Mouse (Mus musculus) MEL (cell line): ENCODE measurements around the gene Shroom2. TPM values are rescaled to one million over a fixed set of nuclear protein-coding genes. Genes with fewer than 3 reads are reported as not detected.

Experiments
- DNase-seq: peaks from one replicate; pipeline ENCODE4 v3.0.0; 2011; ENCODE audit warnings: low read depth, low spot score
- H3K27ac ChIP-seq: 2 replicates; pipeline ENCODE4 v1.5.1; 2012; ENCODE audit warnings: low read depth, mild to moderate bottlenecking, control low read depth, low read length, moderate library complexity; ENCODE audit not compliant: control insufficient read depth
- H3K27me3 ChIP-seq, 2 experiments: fragments of 150-350 bp in 1 of 2; sonication (generic) in 1 of 2; 2 replicates each; pipeline ENCODE4 v1.6.1; 2012; ENCODE audit warnings: low read length in 2 of 2, mild to moderate bottlenecking in 2 of 2, improper control_type of control experiment in 1 of 2, moderate library complexity in 1 of 2; ENCODE audit not compliant: insufficient read depth in 2 of 2, control insufficient read depth in 1 of 2
- H3K36me3 ChIP-seq, 2 experiments: 2 replicates each; pipeline ENCODE4 v1.6.1; 2012 to 2014; ENCODE audit warnings: low read length in 2 of 2, improper control_type of control experiment in 1 of 2, inconsistent platforms in 1 of 2, mild to moderate bottlenecking in 1 of 2; ENCODE audit not compliant: insufficient read depth in 2 of 2, control insufficient read depth in 1 of 2
- H3K4me1 ChIP-seq, 2 experiments: fragments of 150-350 bp in 1 of 2; sonication (generic) in 1 of 2; 2 replicates each; pipeline ENCODE4 v1.6.1; 2012; ENCODE audit warnings: low read length in 2 of 2, improper control_type of control experiment in 1 of 2, mild to moderate bottlenecking in 1 of 2; ENCODE audit not compliant: insufficient read depth in 2 of 2, control insufficient read depth in 1 of 2
- H3K4me3 ChIP-seq, 2 experiments: fragments of 150-350 bp in 1 of 2; sonication (generic) in 1 of 2; 2 replicates each; pipeline ENCODE4 v1.5.1; 2012; ENCODE audit warnings: low read depth in 2 of 2, low read length in 2 of 2, mild to moderate bottlenecking in 2 of 2, moderate library complexity in 2 of 2, control low read depth in 1 of 2, improper control_type of control experiment in 1 of 2; ENCODE audit not compliant: control insufficient read depth in 1 of 2, insufficient read depth in 1 of 2
- H3K79me2 ChIP-seq: 2 replicates; pipeline ENCODE4 v1.6.1; 2012; ENCODE audit warnings: mild to moderate bottlenecking, low read length, moderate library complexity; ENCODE audit not compliant: control insufficient read depth, poor library complexity, insufficient read depth
- H3K9ac ChIP-seq: 2 replicates; pipeline ENCODE4 v1.6.1; 2012; ENCODE audit warnings: low read depth, mild to moderate bottlenecking, control low read depth, low read length, moderate library complexity; ENCODE audit not compliant: control insufficient read depth, poor library complexity, severe bottlenecking
- H3K9me3 ChIP-seq: fragments of 150-350 bp; sonication (generic); replicated peaks from 2 replicates; pipeline ENCODE4 v1.6.1; 2012; ENCODE audit warnings: mild to moderate bottlenecking, low read length, improper control_type of control experiment, moderate library complexity; ENCODE audit not compliant: insufficient read depth
- CHD1 ChIP-seq: IDR thresholded peaks from 2 replicates; pipeline ENCODE4 v1.6.1; 2012; ENCODE audit warnings: low read depth, mild to moderate bottlenecking, inconsistent platforms, low read length, improper control_type of control experiment
- ELF1 ChIP-seq: IDR thresholded peaks from 2 replicates; pipeline ENCODE4 v1.6.1; 2014; ENCODE audit warnings: low read depth, mild to moderate bottlenecking, inconsistent platforms, low read length, improper control_type of control experiment, moderate library complexity
- ETS1 ChIP-seq: IDR thresholded peaks from 2 replicates; pipeline ENCODE4 v1.6.1; 2012; ENCODE audit warnings: low read depth, mild to moderate bottlenecking, inconsistent platforms, low read length, improper control_type of control experiment, moderate library complexity
- GABPA ChIP-seq: IDR thresholded peaks from 2 replicates; pipeline ENCODE4 v1.6.1; 2012; ENCODE audit warnings: low read depth, mild to moderate bottlenecking, inconsistent platforms, low read length, improper control_type of control experiment, moderate library complexity
- GATA1 ChIP-seq: IDR thresholded peaks from 2 replicates; pipeline ENCODE4 v1.6.1; 2011; ENCODE audit warnings: low read depth, low read length, improper control_type of control experiment
- MAX ChIP-seq: IDR thresholded peaks from 2 replicates; pipeline ENCODE4 v1.6.1; 2011; ENCODE audit warnings: low read length, improper control_type of control experiment
- MAZ ChIP-seq: IDR thresholded peaks from 2 replicates; pipeline ENCODE4 v1.6.1; 2012; ENCODE audit warnings: low read depth, mild to moderate bottlenecking, inconsistent platforms, low read length, improper control_type of control experiment
- MEF2A ChIP-seq: IDR thresholded peaks from 2 replicates; pipeline ENCODE4 v1.6.1; 2014; ENCODE audit warnings: low read depth, mild to moderate bottlenecking, inconsistent platforms, low read length, improper control_type of control experiment; ENCODE audit not compliant: poor library complexity, insufficient replicate concordance, severe bottlenecking; ENCODE audit errors: extremely low read depth
- MYB ChIP-seq: IDR thresholded peaks from 2 replicates; pipeline ENCODE4 v1.6.1; 2011; ENCODE audit warnings: mild to moderate bottlenecking, low read depth, low read length, improper control_type of control experiment
- MYC ChIP-seq: IDR thresholded peaks from 2 replicates; pipeline ENCODE4 v1.6.1; 2011; ENCODE audit warnings: low read depth, mild to moderate bottlenecking, low read length, improper control_type of control experiment, moderate library complexity
- RCOR1 ChIP-seq: IDR thresholded peaks from 2 replicates; pipeline ENCODE4 v1.6.1; 2012; ENCODE audit warnings: low read depth, mild to moderate bottlenecking, inconsistent platforms, low read length, improper control_type of control experiment
- SIN3A ChIP-seq: IDR thresholded peaks from 2 replicates; pipeline ENCODE4 v1.6.1; 2012; ENCODE audit warnings: low read length, improper control_type of control experiment, inconsistent platforms
- SMC3 ChIP-seq: IDR thresholded peaks from 2 replicates; pipeline ENCODE4 v1.6.1; 2011; ENCODE audit warnings: low read depth, low read length, improper control_type of control experiment
- TAL1 ChIP-seq: IDR thresholded peaks from 2 replicates; pipeline ENCODE4 v1.6.1; 2012; ENCODE audit warnings: mild to moderate bottlenecking, inconsistent platforms, low read length, moderate library complexity, mixed read lengths
- TCF12 ChIP-seq: IDR thresholded peaks from 2 replicates; pipeline ENCODE4 v1.6.1; 2014; ENCODE audit warnings: low read depth, mild to moderate bottlenecking, inconsistent platforms, low read length, improper control_type of control experiment, moderate library complexity
- ZKSCAN1 ChIP-seq: IDR thresholded peaks from 2 replicates; pipeline ENCODE4 v1.6.1; 2012; ENCODE audit warnings: low read depth, mild to moderate bottlenecking, inconsistent platforms, low read length, improper control_type of control experiment, moderate library complexity
- polyA plus RNA-seq, 2 experiments: library from polyadenylated mRNA; stranded (reverse) in 1 of 2; unstranded in 1 of 2; fragments of >175 nt in 1 of 2; fragments of >200 nt in 1 of 2; gene quantifications; 2 replicates each; pipeline versions ENCODE4 v1.2.1 to v1.2.4; 2012; ENCODE audit warnings: low replicate concordance in 2 of 2, low read depth in 1 of 2; ENCODE audit not compliant: insufficient read length in 2 of 2, insufficient read depth in 1 of 2, missing spikeins in 1 of 2
- total RNA-seq: library from RNA; depleted of rRNA; stranded (reverse); fragments of 300-350 nt; gene quantifications from 2 replicates; pipeline ENCODE4 v1.2.3, GENCODE M21; 2012

The Shroom2 gene
- total and polyA plus RNA-seq, 3 experiments, result not detected

DNA sequence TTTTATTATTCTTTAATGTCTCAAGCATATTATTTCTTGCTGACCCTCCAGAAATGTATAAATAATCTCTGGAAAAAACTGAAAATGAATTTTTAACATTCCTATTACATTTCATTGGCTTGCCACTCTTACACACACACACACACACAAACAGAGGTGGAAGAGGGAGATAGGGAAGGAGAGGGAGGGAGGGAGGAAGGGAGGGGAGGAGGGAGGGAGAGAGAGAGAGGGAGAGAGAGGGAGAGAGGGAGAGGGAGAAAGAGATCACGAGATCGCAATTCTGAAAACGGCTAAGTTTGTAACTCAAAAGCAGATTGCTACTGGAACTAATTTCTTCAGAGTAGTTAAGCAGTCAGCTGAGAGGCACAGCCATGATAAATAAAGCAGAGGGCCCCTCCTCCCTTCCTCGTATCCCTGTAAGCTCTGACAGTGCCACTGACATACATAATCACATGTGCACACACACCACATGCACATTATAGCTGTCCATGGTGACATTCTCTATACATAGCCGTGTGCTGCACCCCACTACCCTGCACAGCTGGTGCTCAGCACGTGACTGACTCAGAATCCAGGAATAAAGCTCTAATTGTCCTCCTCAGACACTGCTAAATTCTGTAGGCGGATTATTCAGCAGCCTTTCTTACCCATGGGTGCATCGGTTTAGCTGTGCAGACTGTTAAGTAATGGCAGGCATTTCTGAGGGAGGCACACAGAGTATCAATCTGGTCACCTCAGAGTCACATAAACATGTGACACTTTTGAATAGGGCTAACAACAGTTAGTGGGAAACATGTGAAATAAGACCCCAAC lies 113.3 kb downstream of the Shroom2 start:
- Histone ChIP-seq H3K4me1 (no peaks in the 10 kb centered on the region), H3K4me3 (no peak overlapping the region), H3K27ac (no peak overlapping the region), H3K36me3 (no peaks in the 10 kb centered on the region), H3K79me2 (no peaks in the 10 kb centered on the region), H3K27me3 (no peaks in the 10 kb centered on the region), H3K9me3 (no peaks in the 10 kb centered on the region), H3K9ac (no peak overlapping the region)
- TF ChIP-seq SIN3A, result no peak
- TF ChIP-seq MYB, result no peak
- no peak for TF ChIP-seq TCF12
- TF ChIP-seq SMC3, result no peak
- no peak for TF ChIP-seq MEF2A
- TF ChIP-seq TAL1, result no peak
- TF ChIP-seq MAX, result no peak
- no peak for TF ChIP-seq MAZ
- TF ChIP-seq RCOR1, result no peak
- TF ChIP-seq ZKSCAN1, result no peak
- TF ChIP-seq CHD1, result no peak
- no peak for TF ChIP-seq GABPA
- no peak for TF ChIP-seq GATA1
- no peak for TF ChIP-seq MYC
- no peak for DNase-seq

DNA sequence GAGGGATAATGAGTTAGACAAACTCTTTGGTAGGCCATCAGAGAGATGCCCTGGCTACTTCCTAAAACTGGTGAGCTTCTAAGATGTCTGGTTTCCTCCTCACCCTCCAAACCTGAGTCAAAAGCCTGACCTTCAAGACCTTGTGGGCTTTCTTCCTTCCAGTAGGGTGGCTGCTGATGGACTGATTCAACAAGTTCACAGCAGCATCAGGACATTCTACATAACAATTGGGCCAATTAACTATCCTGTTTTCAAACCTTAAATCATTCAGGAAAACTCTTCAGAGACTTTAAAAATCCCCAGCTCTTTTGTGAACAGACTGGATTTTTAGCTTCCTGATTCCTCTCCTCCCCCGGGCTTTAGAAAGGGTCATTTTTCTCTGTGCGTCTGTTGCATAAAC lies 116.6 kb downstream of the Shroom2 start:
- Histone ChIP-seq H3K27me3 (no peaks in the 10 kb centered on the region), H3K36me3 (no peaks in the 10 kb centered on the region), H3K9ac (no peak overlapping the region), H3K4me1 (no peaks in the 10 kb centered on the region), H3K27ac (no peak overlapping the region), H3K9me3 (no peaks in the 10 kb centered on the region), H3K79me2 (no peaks in the 10 kb centered on the region), H3K4me3 (no peak overlapping the region)
- no peak for DNase-seq
- TF ChIP-seq ELF1, result no peak
- no peak for TF ChIP-seq MYB
- TF ChIP-seq ETS1, result no peak
